Mouse (Mus musculus) megakaryocyte, embryonic 14.5 days (primary cell): ENCODE data around the gene Aldh1l1.

Source experiments
- FLI1 ChIP-seq: IDR thresholded peaks from 2 replicates; pipeline ENCODE4 v1.6.1; 2012; ENCODE audit warnings: low read length, inconsistent platforms, mixed read lengths
- GATA1 ChIP-seq: IDR thresholded peaks from 3 replicates; pipeline ENCODE4 v1.6.1; 2012; ENCODE audit warnings: mixed read lengths, low read length, inconsistent platforms, borderline replicate concordance

- TF ChIP-seq GATA1 (no peak), FLI1 (no peak)
Observed at GRCm38 (mm10) chr6:90457421-90457820, 28.8 kb upstream of the Aldh1l1 start.
